Mouse (Mus musculus): ENCODE measurements at regions not wholly inside any gene's neighbourhood (a gene's known extent, or its start where the extent isn't known, plus 50 kb on each side); places are given as distances from the start of the nearest gene placed in this dataset.

- no peak for DNase-seq (ENCODE audit: extremely low spot score, low spot score)
Observed at GRCm38 (mm10) chr10:12190435-12190834, 678.7 kb downstream of the Utrn start.

- no peak for DNase-seq (ENCODE audit: extremely low spot score, low spot score)
Observed at GRCm38 (mm10) chr10:12207301-12207700, 661.9 kb downstream of the Utrn start.

- no peak for DNase-seq (ENCODE audit: extremely low spot score, low spot score)
Observed at GRCm38 (mm10) chr10:12210181-12210580, 659.0 kb downstream of the Utrn start.

GRCm38 (mm10) chr10:12218879-12219278 lies 650.3 kb downstream of the Utrn start:
- DNase-seq (ENCODE audit: extremely low spot score, low spot score): no peak

- no peak for DNase-seq (ENCODE audit: extremely low spot score, low spot score)
Observed at GRCm38 (mm10) chr10:12234141-12234540, 635.0 kb downstream of the Utrn start.

GRCm38 (mm10) chr10:12248853-12249252 lies 620.3 kb downstream of the Utrn start:
- DNase-seq (ENCODE audit: extremely low spot score, low spot score): no peak

GRCm38 (mm10) chr10:12253274-12253673 lies 615.9 kb downstream of the Utrn start:
- DNase-seq (ENCODE audit: extremely low spot score, low spot score): no peak

GRCm38 (mm10) chr10:12285679-12286078 lies 583.5 kb downstream of the Utrn start:
- no peak for DNase-seq (ENCODE audit: extremely low spot score, low spot score)

- no peak for DNase-seq (ENCODE audit: extremely low spot score, low spot score)
Observed at GRCm38 (mm10) chr10:12298887-12299286, 570.3 kb downstream of the Utrn start.

GRCm38 (mm10) chr10:12302396-12302795 lies 566.8 kb downstream of the Utrn start:
- no peak for DNase-seq (ENCODE audit: extremely low spot score, low spot score)

GRCm38 (mm10) chr10:12320311-12320710 lies 548.9 kb downstream of the Utrn start:
- no peak for DNase-seq (ENCODE audit: extremely low spot score, low spot score)

All from neural tube, embryonic 10.5 days (tissue).